Mouse (Mus musculus): ENCODE data around the gene C1ql2.
A peak's percentile ranks its signal among the peaks of the same experiment; 100 is the strongest.

C1ql2 gene

GRCm38 (mm10) chr1:120340419-120341171 lies at the start of gene C1ql2:
C1ql2 (plus strand) TSS chr1:120340582.
- no peak for DNase-seq (ENCODE audit: low spot score in 2 of 2)

- no peak for DNase-seq (ENCODE audit: low spot score in 2 of 2)
These were observed 48.7 kb upstream of the C1ql2 start for GRCm38 (mm10) chr1:120291709-120292108.

GRCm38 (mm10) chr1:120293803-120294202 lies 46.6 kb upstream of the C1ql2 start:
- no peak for DNase-seq (ENCODE audit: low spot score in 2 of 2)

GRCm38 (mm10) chr1:120296936-120297335 lies 43.4 kb upstream of the C1ql2 start:
- DNase-seq (ENCODE audit: low spot score in 2 of 2) = no peak

GRCm38 (mm10) chr1:120305801-120306200 lies 34.6 kb upstream of the C1ql2 start:
- no peak for DNase-seq (ENCODE audit: low spot score in 2 of 2)

- DNase-seq (ENCODE audit: low spot score in 2 of 2) = no peak
These were observed 18.9 kb upstream of the C1ql2 start for GRCm38 (mm10) chr1:120321270-120322021.

- no peak for DNase-seq (ENCODE audit: low spot score in 2 of 2)
These were observed 17.2 kb upstream of the C1ql2 start for GRCm38 (mm10) chr1:120323131-120323561.

- peak in 1 of 2 experiments; percentile 39 for DNase-seq (ENCODE audit: low spot score in 2 of 2)
These were observed 12.7 kb upstream of the C1ql2 start for GRCm38 (mm10) chr1:120327714-120328113.

GRCm38 (mm10) chr1:120328212-120328611 lies 12.2 kb upstream of the C1ql2 start:
- DNase-seq (ENCODE audit: low spot score in 2 of 2) = no peak

GRCm38 (mm10) chr1:120331841-120332240 lies 8.5 kb upstream of the C1ql2 start:
- no peak for DNase-seq (ENCODE audit: low spot score in 2 of 2)

- no peak for DNase-seq (ENCODE audit: low spot score in 2 of 2)
These were observed 2.4 kb upstream of the C1ql2 start for GRCm38 (mm10) chr1:120337970-120338369.

GRCm38 (mm10) chr1:120341172-120341675 lies 842 bp downstream of the C1ql2 start:
- no peak for DNase-seq (ENCODE audit: low spot score in 2 of 2)

GRCm38 (mm10) chr1:120341811-120342370 lies 1.5 kb downstream of the C1ql2 start:
- no peak for DNase-seq (ENCODE audit: low spot score in 2 of 2)

GRCm38 (mm10) chr1:120342371-120342821 lies 2.0 kb downstream of the C1ql2 start:
- peak in 1 of 2 experiments; percentile 15 for DNase-seq (ENCODE audit: low spot score in 2 of 2)

- DNase-seq (ENCODE audit: low spot score in 2 of 2) = no peak
These were observed 4.6 kb downstream of the C1ql2 start for GRCm38 (mm10) chr1:120345001-120345400.

GRCm38 (mm10) chr1:120354387-120354786 lies 14.0 kb downstream of the C1ql2 start:
- no peak for DNase-seq (ENCODE audit: low spot score in 2 of 2)

- no peak for DNase-seq (ENCODE audit: low spot score in 2 of 2)
These were observed 17.2 kb downstream of the C1ql2 start for GRCm38 (mm10) chr1:120357371-120358274.

GRCm38 (mm10) chr1:120363638-120364037 lies 23.3 kb downstream of the C1ql2 start:
- DNase-seq (ENCODE audit: low spot score in 2 of 2) = no peak

GRCm38 (mm10) chr1:120368138-120368537 lies 27.8 kb downstream of the C1ql2 start:
- no peak for DNase-seq (ENCODE audit: low spot score in 2 of 2)

GRCm38 (mm10) chr1:120374131-120374530 lies 33.7 kb downstream of the C1ql2 start:
- DNase-seq (ENCODE audit: low spot score in 2 of 2) = no peak

GRCm38 (mm10) chr1:120374832-120375231 lies 34.5 kb downstream of the C1ql2 start:
- DNase-seq (ENCODE audit: low spot score in 2 of 2) = no peak

Measured in thymus, postnatal 10 days (tissue).